Mouse (Mus musculus) bone marrow macrophage, adult 2 months (primary cell): ENCODE measurements at regions not wholly inside any gene's neighbourhood (a gene's known extent, or its start where the extent isn't known, plus 50 kb on each side); places are given as distances from the start of the nearest gene placed in this dataset.

Experiments
- H3K27ac ChIP-seq: 2 replicates; pipeline ENCODE4 v1.5.1; 2012; ENCODE audit warnings: low read depth, low read length; ENCODE audit not compliant: insufficient read depth
- H3K4me1 ChIP-seq: 2 replicates; pipeline ENCODE4 v1.6.1; 2012; ENCODE audit warnings: low read length; ENCODE audit not compliant: control insufficient read depth, insufficient read depth
- H3K4me3 ChIP-seq: 2 replicates; pipeline ENCODE4 v1.5.1; 2012; ENCODE audit warnings: mild to moderate bottlenecking, low read length, moderate library complexity; ENCODE audit not compliant: insufficient read depth
- CTCF ChIP-seq: IDR thresholded peaks from 2 replicates; pipeline ENCODE4 v1.5.1; 2012; ENCODE audit warnings: low read depth, mild to moderate bottlenecking, low read length, moderate library complexity
- POLR2A ChIP-seq: IDR thresholded peaks from 2 replicates; pipeline ENCODE4 v1.6.1; 2012; ENCODE audit warnings: mild to moderate bottlenecking, low read depth, low read length, borderline replicate concordance

DNA sequence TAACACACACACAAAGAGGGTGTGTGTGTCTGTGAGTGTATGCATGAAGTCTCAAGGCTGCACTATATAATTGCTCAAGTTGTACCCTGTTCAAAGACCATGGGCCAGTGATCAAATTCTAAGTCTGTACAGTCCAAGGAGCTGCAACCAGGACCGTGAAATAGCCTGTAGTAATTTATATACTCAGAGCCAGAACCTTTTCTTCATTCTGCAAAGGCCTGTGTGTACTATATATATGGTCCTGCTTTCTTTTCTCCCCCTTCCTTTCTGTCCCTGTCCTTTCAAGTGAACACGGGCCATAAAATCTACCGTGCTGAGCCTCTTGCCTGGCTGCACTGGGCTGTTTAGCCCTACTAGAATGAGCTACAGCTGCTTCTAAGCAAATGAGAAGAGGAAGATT lies 757.5 kb upstream of the Castor2 start:
- TF ChIP-seq CTCF = no peak
- no peak for TF ChIP-seq POLR2A
- Histone ChIP-seq H3K4me3 (no peak overlapping the region), H3K4me1 (peaks cover 5% of the 10 kb centered on the region), H3K27ac (no peak overlapping the region)

- Histone ChIP-seq H3K4me3 (no peak overlapping the region), H3K4me1 (peaks cover 19% of the 10 kb centered on the region), H3K27ac (peak overlapping the region; percentile 20; the same call in 1 of the 2 replicates)
- no peak for TF ChIP-seq CTCF
- TF ChIP-seq POLR2A = no peak
Observed at GRCm38 (mm10) chr5:133320626-133321025, 777.5 kb upstream of the Auts2 start.

- H3K27ac ChIP-seq = peak overlapping the region; percentile 12; the same call in 1 of the 2 replicates
- TF ChIP-seq CTCF = no peak
- peaks cover 19% of the 10 kb centered on the region for H3K4me1 ChIP-seq
- no peak overlapping the region for H3K4me3 ChIP-seq
Observed at GRCm38 (mm10) chr5:133320206-133320605, 777.1 kb upstream of the Auts2 start.

DNA sequence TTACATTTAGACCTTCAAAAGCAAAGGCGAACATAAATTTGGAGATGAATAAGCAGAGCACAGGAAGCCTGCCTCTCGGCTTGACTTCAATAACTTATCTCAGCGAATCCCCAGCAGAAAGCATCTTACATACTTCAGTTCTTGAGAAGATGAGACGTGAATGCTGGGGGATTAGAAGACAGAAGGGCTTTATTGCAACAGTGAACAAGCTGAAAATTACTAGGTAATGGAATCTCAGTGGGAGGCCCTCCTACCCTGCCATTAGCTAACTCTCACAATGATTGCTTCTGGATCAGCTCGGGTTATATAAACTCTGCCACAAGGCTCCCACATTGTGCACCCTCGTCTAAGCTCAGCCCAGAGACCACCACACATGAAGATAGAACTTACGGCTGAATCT lies 770.9 kb upstream of the Auts2 start:
- H3K4me1 ChIP-seq = peaks cover 6% of the 10 kb centered on the region
- no peak overlapping the region for H3K4me3 ChIP-seq
- no peak overlapping the region for H3K27ac ChIP-seq
- TF ChIP-seq CTCF (no peak), POLR2A (no peak)

DNA sequence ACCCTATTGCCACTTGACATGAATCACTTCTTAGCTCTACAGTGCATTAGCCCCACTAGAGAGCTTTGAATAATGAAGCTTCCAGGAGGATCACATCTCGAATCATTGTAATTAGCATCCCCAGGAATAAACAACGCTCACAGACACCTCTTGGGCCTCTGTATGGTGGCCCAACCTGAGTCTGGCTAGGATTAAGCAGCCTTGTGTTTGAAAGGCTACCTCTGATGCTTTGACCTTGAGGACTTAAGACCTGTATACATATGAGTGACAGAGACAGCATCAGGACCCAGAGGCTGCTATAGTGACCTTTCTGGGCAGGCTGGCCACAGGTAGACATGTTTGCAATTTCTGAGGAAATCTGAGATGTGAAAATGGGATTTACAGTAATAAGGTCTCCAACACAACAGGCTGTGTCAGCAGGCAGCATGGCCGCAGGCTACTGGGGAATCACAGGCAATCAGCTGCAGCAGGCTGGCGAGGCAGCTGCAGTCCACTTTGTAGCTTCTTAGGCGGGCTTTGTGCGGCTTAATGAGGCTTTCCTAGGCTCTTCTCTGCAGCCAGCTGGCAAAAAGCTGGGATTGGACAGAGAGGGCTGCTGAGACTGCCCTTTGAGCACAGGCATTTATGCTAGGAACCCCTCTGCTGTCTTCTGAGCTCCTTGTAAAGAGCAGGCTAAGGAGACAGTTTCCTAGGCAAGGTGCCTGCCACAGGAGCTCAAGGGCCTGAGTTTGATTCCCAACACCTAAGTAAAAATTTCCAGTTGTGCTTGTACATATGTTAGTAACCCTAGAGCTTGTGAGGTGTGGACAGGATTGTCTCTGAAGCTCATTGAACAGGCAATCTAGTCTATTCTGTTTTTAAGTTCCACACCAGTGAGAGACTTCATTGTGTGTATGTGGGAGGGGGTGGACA lies 768.1 kb upstream of the Auts2 start:
- TF ChIP-seq POLR2A (no peak), CTCF (no peak)
- Histone ChIP-seq H3K4me3 (no peak overlapping the region), H3K27ac (no peak overlapping the region), H3K4me1 (no peaks in the 10 kb centered on the region)

DNA sequence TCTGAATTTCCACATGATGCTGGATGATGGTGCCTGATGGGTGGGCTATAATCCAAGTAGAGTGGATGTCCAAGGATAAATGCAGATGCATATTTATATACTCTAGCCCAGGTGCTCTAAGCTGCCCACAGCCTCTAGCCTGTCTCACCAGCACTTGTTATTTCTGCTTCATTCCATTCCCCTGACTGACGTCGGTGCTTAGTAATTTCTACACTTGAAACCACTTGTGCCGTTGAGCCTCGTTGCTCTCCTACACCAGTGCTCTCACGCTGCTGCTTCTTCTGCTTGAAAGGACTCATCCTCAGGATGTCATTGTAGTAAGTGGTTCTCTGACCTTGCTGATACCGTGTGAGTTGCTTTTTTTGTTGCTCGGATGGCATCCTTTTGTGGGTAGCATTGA lies 724.7 kb upstream of the Auts2 start:
- no peak overlapping the region for H3K4me3 ChIP-seq
- no peak overlapping the region for H3K27ac ChIP-seq
- TF ChIP-seq CTCF = no peak
- no peak for TF ChIP-seq POLR2A
- peaks cover 9% of the 10 kb centered on the region for H3K4me1 ChIP-seq

GRCm38 (mm10) chr5:133267356-133267755 lies 724.2 kb upstream of the Auts2 start:
- TF ChIP-seq POLR2A = no peak
- TF ChIP-seq CTCF = no peak
- Histone ChIP-seq H3K4me3 (no peak overlapping the region), H3K27ac (no peak overlapping the region), H3K4me1 (peaks cover 9% of the 10 kb centered on the region)

GRCm38 (mm10) chr5:133264976-133265375 lies 721.8 kb upstream of the Auts2 start:
- Histone ChIP-seq H3K27ac (no peak overlapping the region), H3K4me3 (no peak overlapping the region), H3K4me1 (peaks cover 9% of the 10 kb centered on the region)
- no peak for TF ChIP-seq POLR2A
- TF ChIP-seq CTCF = no peak

GRCm38 (mm10) chr5:133218801-133219200 lies 675.7 kb upstream of the Auts2 start:
- Histone ChIP-seq H3K27ac (no peak overlapping the region), H3K4me1 (no peaks in the 10 kb centered on the region), H3K4me3 (no peak overlapping the region)
- TF ChIP-seq CTCF (no peak), POLR2A (no peak)

- H3K4me3 ChIP-seq = no peak overlapping the region
Observed at GRCm38 (mm10) chr5:133198546-133198945, 655.4 kb upstream of the Auts2 start.

More at GRCm38 (mm10) chr5:133198546-133198945, 655.4 kb upstream of the Auts2 start:
- no peak for TF ChIP-seq POLR2A
- no peak for TF ChIP-seq CTCF
- H3K27ac ChIP-seq = no peak overlapping the region
- H3K4me1 ChIP-seq = no peaks in the 10 kb centered on the region
